Comparison of ENCODE assay signal across 8 mouse cellular contexts in genomic region chr2:145901861-145902260, GRCm38 (mm10). TPM values are rescaled to one million over a fixed set of nuclear protein-coding genes. Genes with fewer than 3 reads are reported as not detected.
DNase-seq lines count a peak whose midpoint lies in the region; ATAC-seq and TF ChIP-seq lines count a peak whose summit lies in the region.

Gene Naa20, plus strand, starts transcription at chr2:145902099.

- H3K27ac ChIP-seq in liver, adult 2 months (replicated peaks; ENCODE audit: insufficient read depth, low read depth, low read length) = no peak within 1 kb of the TSS
- H3K27ac ChIP-seq in cortical plate, adult 2 months (ENCODE audit: insufficient read depth, low read length) = no peak within 1 kb of the TSS
- H3K27ac ChIP-seq in heart, embryonic 12.5 days (ENCODE audit: poor library complexity, severe bottlenecking) = no peak within 1 kb of the TSS

- no peak within 1 kb of the TSS for H3K9ac ChIP-seq in liver, adult 2 months (ENCODE audit: low read depth, low read length)
- no peak within 1 kb of the TSS for H3K9ac ChIP-seq in heart, embryonic 12.5 days

- peaks cover 8% of the 10 kb centered on the region; the same call in 1 of the 2 replicates for H3K4me1 ChIP-seq in liver, adult 2 months (ENCODE audit: control insufficient read depth, insufficient read depth, low read length)
- H3K4me1 ChIP-seq in cortical plate, adult 2 months (ENCODE audit: control insufficient read depth, insufficient read depth, low read length) = peaks cover 11% of the 10 kb centered on the region; the same call in 1 of the 2 replicates
- peaks cover 21% of the 10 kb centered on the region for H3K4me1 ChIP-seq in heart, embryonic 12.5 days (replicated peaks)

- no peak for DNase-seq in liver, adult 2 months (ENCODE audit: extremely low read depth, low read depth, low spot score)
- DNase-seq in liver = no peak
- no peak for DNase-seq in left cerebral cortex, postnatal 10 days (ENCODE audit: extremely low spot score in 1 of 2, low spot score in 2 of 2)
- no peak for DNase-seq in Muller cell, postnatal 12 days (ENCODE audit: inconsistent ontology term)
- DNase-seq in ovary, postnatal 14 days (ENCODE audit: low spot score) = no peak

- peaks cover 22% of the 10 kb centered on the region; the same call in 1 of the 2 replicates for H3K79me2 ChIP-seq in liver, adult 2 months (ENCODE audit: control insufficient read depth, insufficient read depth, low read length)

- no peaks in the 10 kb centered on the region for H3K27me3 ChIP-seq in liver, adult 2 months (ENCODE audit: control insufficient read depth, insufficient read depth, low read length)
- H3K27me3 ChIP-seq in heart, embryonic 12.5 days (replicated peaks) = no peaks in the 10 kb centered on the region

- H3K9me3 ChIP-seq in heart, embryonic 12.5 days (replicated peaks) = no peaks in the 10 kb centered on the region

- TF ChIP-seq POLR2A in liver, adult 2 months (IDR thresholded peaks at IDR 0.05; ENCODE audit: extremely low read depth, insufficient read depth, low read length) = no peak
- TF ChIP-seq POLR2A in cortical plate, adult 2 months (IDR thresholded peaks at IDR 0.05; ENCODE audit: extremely low read depth, insufficient read depth, low read length) = no peak

- intact Hi-C loops in left cerebral cortex, postnatal 10 days (cut with DNase I) = loop anchor here (5.0 kb wide), 1 partner anchor 200 kb away; no protein-coding TSS in a partner anchor

- no peak for ATAC-seq in heart, embryonic 12.5 days (ENCODE audit: insufficient number of reproducible peaks, low FRiP score)
- ATAC-seq in monocyte, adult 5-6 weeks (replicated peaks; ENCODE audit: insufficient number of reproducible peaks, low FRiP score, low TSS enrichment, poor library complexity, severe bottlenecking) = no peak

- H3K4me3 ChIP-seq in liver, adult 2 months (ENCODE audit: insufficient read depth, low read depth, low read length) = peak within 1 kb of the TSS; percentile 80; the same call in 1 of the 2 replicates
- peak within 1 kb of the TSS; percentile 75 for H3K4me3 ChIP-seq in cortical plate, adult 2 months (ENCODE audit: insufficient read depth, low read length)
- peak within 1 kb of the TSS; percentile 100 for H3K4me3 ChIP-seq in heart, embryonic 12.5 days

- 94% methylated on average over 6 of the region's 6 CpGs for WGBS in liver, adult 2 months
- 81% methylated on average over 6 of the region's 6 CpGs for WGBS in heart, embryonic 12.5 days

- TF ChIP-seq CTCF in liver, adult 2 months (IDR thresholded peaks at IDR 0.05; ENCODE audit: low read depth, low read length) = no peak
- TF ChIP-seq CTCF in cortical plate, adult 2 months (IDR thresholded peaks at IDR 0.05; ENCODE audit: extremely low read depth, insufficient read depth, low read length) = no peak

- peak within 1 kb of the TSS; percentile 75 for H3K4me2 ChIP-seq in heart, embryonic 12.5 days

- H3K36me3 ChIP-seq in liver, adult 2 months (ENCODE audit: control insufficient read depth, insufficient read depth, low read length) = no peaks in the 10 kb centered on the region
- H3K36me3 ChIP-seq in heart, embryonic 12.5 days = peaks cover 5% of the 10 kb centered on the region

RNA-seq across cellular contexts. Expression of gene Naa20, which starts in this region (rescaled TPM):
- 25.8 and 29.2 TPM in 2 replicates for total RNA-seq in liver, adult 2 months (2014; rRNA removed)
- 14.4 and 14.6 TPM in 2 replicates for polyA plus RNA-seq in liver, adult 2 months (2012; rRNA removed)
- 75.5 and 78.1 TPM in 2 replicates for polyA plus RNA-seq in cortical plate, adult 2 months (2012; rRNA removed)
- polyA plus RNA-seq in heart, embryonic 12.5 days (2016; fragmentation: Nextera tagmentation; extraction: Ambion mirVana) = 164 and 166 TPM in 2 replicates
- 10 to 100 TPM; 77.9 to 81.4 TPM for total RNA-seq in left cerebral cortex, postnatal 10 days (2021)
- 46.0 to 84.9 TPM (median 64.9 TPM) in 3 replicates for total RNA-seq in monocyte, adult 5-6 weeks (2017)
